Mouse (Mus musculus) bone marrow, adult 2 months (tissue): ENCODE data around the gene Psme2. TPM values are rescaled to one million over a fixed set of nuclear protein-coding genes. Genes with fewer than 3 reads are reported as not detected.

Source experiments
- H3K27ac ChIP-seq: fragments of 200-500 bp; 2 replicates; pipeline ENCODE4 v1.5.1; 2012; ENCODE audit warnings: low read depth, mild to moderate bottlenecking, control low read depth, inconsistent platforms, low read length; ENCODE audit not compliant: control insufficient read depth, poor library complexity, insufficient read depth
- H3K4me1 ChIP-seq: fragments of 200-500 bp; 2 replicates; pipeline ENCODE4 v1.6.1; 2011; ENCODE audit warnings: low read length; ENCODE audit not compliant: control insufficient read depth, insufficient read depth
- H3K4me3 ChIP-seq: fragments of 200-500 bp; replicated peaks from 2 replicates; pipeline ENCODE3; 2011; ENCODE audit warnings: mild to moderate bottlenecking, low read depth, low read length, control low read depth; ENCODE audit not compliant: control insufficient read depth
- CTCF ChIP-seq: fragments of 200-500 bp; IDR thresholded peaks from 2 replicates; pipeline ENCODE4 v1.5.1; 2011; ENCODE audit warnings: low read length, control low read depth; ENCODE audit not compliant: control insufficient read depth, insufficient read depth
- POLR2A ChIP-seq: fragments of 200-500 bp; IDR thresholded peaks from 2 replicates; pipeline ENCODE4 v1.6.1; 2011; ENCODE audit warnings: low read depth, mild to moderate bottlenecking, control low read depth, low read length, borderline replicate concordance; ENCODE audit not compliant: control insufficient read depth
- WGBS: fragments of 180-500 bp; shearing (Covaris S2); methylation state at CpG from one replicate; pipeline ENCODE4 v1.1.7; 2018; 5-methylcytosine and 5-hydroxymethylcytosine counted together
- polyA plus RNA-seq: library from polyadenylated mRNA; stranded (reverse); fragments of >200 nt; gene quantifications from 2 replicates; pipeline ENCODE4 v1.2.4, GENCODE M21; 2011; ENCODE audit warnings: low replicate concordance; ENCODE audit not compliant: missing spikeins, insufficient read depth, insufficient read length

The Psme2 gene
- polyA plus RNA-seq, 1 experiment: 175 TPM

GRCm38 (mm10) chr14:55579511-55580496, 11.1 kb downstream of the Psme2 start:
- H3K27ac ChIP-seq: no peak overlapping the region
- 90% methylated on average over 23 of the region's 23 CpGs for WGBS
- H3K4me1 ChIP-seq: no peaks in the 10 kb centered on the region; the same call in 1 of the 2 replicates
- H3K4me3 ChIP-seq: no peak overlapping the region
- no peak for TF ChIP-seq POLR2A
- TF ChIP-seq CTCF: no peak

DNA sequence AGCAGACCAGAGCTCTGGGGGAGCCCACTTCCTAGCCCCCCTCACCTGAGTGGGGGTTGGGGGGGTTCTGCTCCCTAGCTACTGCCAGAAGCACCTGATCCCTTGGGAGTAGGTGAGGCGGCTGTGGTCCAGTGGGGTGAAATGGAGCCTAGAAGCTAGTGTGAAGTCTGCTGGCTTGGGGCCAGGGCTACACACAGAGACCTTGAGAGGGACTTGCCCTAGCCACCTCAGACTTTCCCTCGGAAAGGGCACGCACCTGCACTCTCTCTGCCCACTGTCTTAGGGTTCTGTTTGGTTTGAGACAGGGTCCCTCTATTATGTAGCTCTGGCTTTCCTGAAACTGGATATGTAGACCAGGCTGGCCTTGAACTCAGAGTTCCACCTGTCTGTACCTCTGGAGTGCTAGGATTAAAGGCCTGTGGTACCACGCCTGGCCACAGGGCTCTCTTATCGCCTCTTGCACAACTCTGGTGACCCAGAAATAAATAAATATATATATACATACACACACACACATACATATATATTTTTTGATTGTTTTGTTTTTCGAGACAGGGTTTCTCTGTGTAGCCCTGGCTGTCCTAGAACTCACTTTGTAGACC, 12.1 kb downstream of the Psme2 start:
- Histone ChIP-seq H3K4me1 (no peaks in the 10 kb centered on the region; the same call in 1 of the 2 replicates), H3K27ac (peak overlapping the region; percentile 81), H3K4me3 (peak overlapping the region; percentile 92)
- WGBS: 10% methylated on average over 6 of the region's 6 CpGs
- no peak for TF ChIP-seq CTCF

DNA sequence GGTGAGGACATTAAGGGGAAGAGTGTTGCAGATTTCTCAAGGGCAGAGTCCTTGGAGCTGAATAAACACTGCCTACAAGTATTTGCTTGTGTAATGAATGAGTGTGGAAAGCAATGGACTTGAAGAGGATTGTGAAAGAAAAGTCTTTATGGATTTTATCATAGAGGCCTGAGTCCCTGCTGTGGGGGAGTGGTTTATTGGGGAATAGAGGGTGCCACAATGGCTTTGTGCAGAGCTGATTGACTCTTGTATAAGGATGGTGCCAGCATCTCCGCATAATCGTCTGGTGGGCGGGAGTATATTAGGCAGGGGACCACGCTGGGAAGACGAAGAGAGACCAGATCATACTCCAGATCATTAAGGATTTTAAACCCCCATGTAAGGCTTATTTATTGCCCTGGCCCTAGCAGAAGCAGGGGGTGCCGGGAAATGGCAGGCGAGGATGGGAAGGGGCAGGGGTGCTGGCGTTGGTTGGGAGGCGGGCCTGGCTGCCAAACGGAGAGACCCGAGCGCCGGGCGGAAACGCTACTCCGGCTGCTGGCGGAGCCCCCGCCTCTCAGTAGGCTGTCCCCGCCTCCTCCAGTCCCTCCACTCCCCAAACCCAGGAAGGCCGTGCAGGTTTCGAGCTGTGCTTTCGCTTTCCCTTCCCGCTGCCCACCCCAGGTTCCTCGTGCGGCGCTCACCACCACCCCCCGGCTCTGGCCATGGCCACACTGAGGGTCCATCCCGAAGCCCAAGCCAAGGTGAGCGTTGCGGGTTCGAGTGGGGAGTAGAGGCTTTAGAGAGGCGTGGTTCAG, 12.8 kb downstream of the Psme2 start, which contains the start of gene Psme1:
Gene Psme1 (plus strand): TSS at position 253 of the 797 bp plus-strand sequence.
- TF ChIP-seq POLR2A (peak; percentile 68; the same call in 1 of the 2 replicates), CTCF (no peak)
- peak within 1 kb of the TSS; percentile 92 for H3K4me3 ChIP-seq
- H3K4me1 ChIP-seq: no peaks in the 10 kb centered on the region; the same call in 1 of the 2 replicates
- peak within 1 kb of the TSS; percentile 81 for H3K27ac ChIP-seq
- WGBS: under 1% methylated on average over 32 of the region's 32 CpGs

- Histone ChIP-seq H3K27ac (peak overlapping the region; percentile 77), H3K4me1 (no peaks in the 10 kb centered on the region; the same call in 1 of the 2 replicates), H3K4me3 (no peak overlapping the region)
- 39% methylated on average over 16 of the region's 16 CpGs for WGBS
- TF ChIP-seq CTCF: no peak
- TF ChIP-seq POLR2A: no peak
Observed at GRCm38 (mm10) chr14:55576376-55576775, 14.5 kb downstream of the Psme2 start.

DNA sequence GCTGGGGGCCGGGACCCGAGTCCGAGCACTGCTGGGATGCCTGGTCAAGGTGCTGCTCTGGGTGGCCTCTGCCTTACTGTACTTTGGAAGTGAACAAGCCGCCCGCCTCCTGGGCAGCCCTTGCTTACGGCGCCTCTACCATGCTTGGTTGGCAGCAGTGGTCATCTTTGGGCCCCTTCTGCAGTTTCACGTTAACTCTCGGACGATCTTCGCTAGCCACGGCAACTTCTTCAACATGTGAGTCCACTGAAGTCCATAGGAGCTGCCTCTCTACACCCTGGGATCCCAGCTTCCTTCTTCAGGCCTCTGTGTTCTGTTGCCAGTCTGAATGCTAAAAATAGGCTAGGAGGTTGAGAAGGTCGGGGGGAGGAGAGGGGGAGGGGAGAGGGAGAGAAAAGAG, 15.2 kb downstream of the Psme2 start:
- TF ChIP-seq CTCF (no peak), POLR2A (no peak)
- H3K27ac ChIP-seq: no peak overlapping the region
- H3K4me1 ChIP-seq: no peaks in the 10 kb centered on the region; the same call in 1 of the 2 replicates
- H3K4me3 ChIP-seq: no peak overlapping the region
- whole genome bisulfite sequencing: 57% methylated on average over 13 of the region's 13 CpGs

DNA sequence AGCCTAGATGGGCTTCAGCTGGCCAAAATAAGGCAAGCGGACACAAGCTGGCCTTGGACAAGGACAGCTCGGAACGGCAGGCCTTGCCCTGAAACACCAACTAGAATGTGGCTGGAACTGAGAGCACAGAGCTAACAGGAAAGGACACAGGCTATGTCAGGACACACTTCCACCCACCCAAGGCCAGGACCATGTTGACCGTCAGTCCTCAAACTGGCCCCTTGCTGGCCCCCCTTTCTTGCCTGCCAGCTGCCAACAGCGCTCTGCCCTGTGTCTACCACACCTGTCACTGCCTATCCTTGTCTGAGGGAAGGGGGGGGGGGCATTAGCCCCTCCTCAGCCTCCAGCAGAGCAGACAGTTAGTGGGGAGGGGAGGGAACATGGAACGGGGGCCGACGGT, 15.6 kb downstream of the Psme2 start, which contains the start of gene Fitm1:
Gene Fitm1 (plus strand): TSS at position 316 of the 400 bp plus-strand sequence.
- Histone ChIP-seq H3K4me1 (no peaks in the 10 kb centered on the region; the same call in 1 of the 2 replicates), H3K4me3 (no peak within 1 kb of the TSS), H3K27ac (peak within 1 kb of the TSS; percentile 77)
- TF ChIP-seq CTCF (no peak), POLR2A (no peak)
- 77% methylated on average over 8 of the region's 8 CpGs for WGBS

- Histone ChIP-seq H3K27ac (no peak overlapping the region), H3K4me1 (no peaks in the 10 kb centered on the region; the same call in 1 of the 2 replicates), H3K4me3 (no peak overlapping the region)
- TF ChIP-seq CTCF: no peak
- no peak for TF ChIP-seq POLR2A
Observed at GRCm38 (mm10) chr14:55571760-55572159, 19.2 kb downstream of the Psme2 start.
